Mouse (Mus musculus): ENCODE measurements around the gene Sec11a. TPM values are rescaled to one million over a fixed set of nuclear protein-coding genes. Genes with fewer than 3 reads are reported as not detected.
"Not testable (repeated sequence)": the region's sequence is repeated elsewhere in the genome, so short reads cannot be mapped to it uniquely, and the experiment has no call there.

The Sec11a gene
- total RNA-seq, 2 experiments from 2014 or later: 70.2 to 75.0 TPM

GRCm38 (mm10) chr7:80970913-80971312, 23.3 kb upstream of the Sec11a start:
- peak; percentile 38 to 46 for DNase-seq
- intact Hi-C loops (cut with DNase I): no loop called here

- intact Hi-C loops (cut with DNase I): no loop called here
- no peak for DNase-seq
Observed at GRCm38 (mm10) chr7:80962799-80963198, 15.2 kb upstream of the Sec11a start.

GRCm38 (mm10) chr7:80959003-80959402, 11.4 kb upstream of the Sec11a start:
- DNase-seq: no peak
- intact Hi-C loops (cut with DNase I): no loop called here

GRCm38 (mm10) chr7:80956891-80957290, 9.3 kb upstream of the Sec11a start:
- no peak for DNase-seq
- intact Hi-C loops (cut with DNase I): no loop called here

- intact Hi-C loops (cut with DNase I): no loop called here
- no peak for DNase-seq
Observed at GRCm38 (mm10) chr7:80954251-80954650, 6.7 kb upstream of the Sec11a start.

GRCm38 (mm10) chr7:80952140-80952539, 4.6 kb upstream of the Sec11a start:
- DNase-seq: no peak
- intact Hi-C loops (cut with DNase I): no loop called here

GRCm38 (mm10) chr7:80951461-80951860, 3.9 kb upstream of the Sec11a start:
- intact Hi-C loops (cut with DNase I): no loop called here
- no peak for DNase-seq

- DNase-seq: no peak
- intact Hi-C loops (cut with DNase I): no loop called here
Observed at GRCm38 (mm10) chr7:80939808-80940207, 7.8 kb downstream of the Sec11a start.

GRCm38 (mm10) chr7:80937304-80937666, 10.3 kb downstream of the Sec11a start:
- intact Hi-C loops (cut with DNase I); DNase-seq: not testable (repeated sequence)

GRCm38 (mm10) chr7:80936617-80937303, 10.8 kb downstream of the Sec11a start:
- DNase-seq; intact Hi-C loops (cut with DNase I): not testable (repeated sequence)

- intact Hi-C loops (cut with DNase I): no loop called here
- DNase-seq: no peak
Observed at GRCm38 (mm10) chr7:80935834-80936233, 11.7 kb downstream of the Sec11a start.

GRCm38 (mm10) chr7:80932777-80933176, 14.8 kb downstream of the Sec11a start:
- intact Hi-C loops (cut with DNase I): no loop called here
- no peak for DNase-seq

GRCm38 (mm10) chr7:80931618-80932207, 15.9 kb downstream of the Sec11a start:
- DNase-seq: peak; percentile 67 to 75
- intact Hi-C loops (cut with DNase I): no loop called here

GRCm38 (mm10) chr7:80923165-80923564, 24.4 kb downstream of the Sec11a start:
- intact Hi-C loops (cut with DNase I): no loop called here
- DNase-seq: peak; percentile 45 to 48

GRCm38 (mm10) chr7:80919647-80920008, 28.0 kb downstream of the Sec11a start:
- no peak for DNase-seq
- intact Hi-C loops (cut with DNase I): no loop called here

- intact Hi-C loops (cut with DNase I): no loop called here
Observed at GRCm38 (mm10) chr7:80918982-80919646, 28.5 kb downstream of the Sec11a start.

GRCm38 (mm10) chr7:80917916-80918465, 29.6 kb downstream of the Sec11a start:
- intact Hi-C loops (cut with DNase I): no loop called here
- no peak for DNase-seq

More at GRCm38 (mm10) chr7:80918982-80919646, 28.5 kb downstream of the Sec11a start:
- no peak for DNase-seq

GRCm38 (mm10) chr7:80912496-80912895, 35.1 kb downstream of the Sec11a start:
- no peak for DNase-seq
- intact Hi-C loops (cut with DNase I): no loop called here

- no peak for DNase-seq
- intact Hi-C loops (cut with DNase I): no loop called here
Observed at GRCm38 (mm10) chr7:80911053-80911452, 36.5 kb downstream of the Sec11a start.

- DNase-seq: peak; percentile 69 to 81
- intact Hi-C loops (cut with DNase I): loop anchor here (5.0 kb wide), 1 partner anchor 87 kb away; the partner anchor contains the start of gene Zfp592
Observed at GRCm38 (mm10) chr7:80904921-80905515, 42.6 kb downstream of the Sec11a start, which contains the start of gene Nmb. TSS of gene Nmb (minus strand) at chr7:80905076.
